Mouse (Mus musculus) left cerebral cortex, postnatal 4 days (tissue): Measurements from ENCODE around the gene Rtn3. TPM values are rescaled to one million over a fixed set of nuclear protein-coding genes. Genes with fewer than 3 reads are reported as not detected.

Experiments
- DNase-seq: peaks from one replicate; pipeline ENCODE4 v3.0.0-alpha.2; 2022
- intact Hi-C: fragments of 180-260 bp; cut with DNase I; formaldehyde crosslinking; loops from one replicate; pipeline ENCODE4 v1.15.1; 2025
- total RNA-seq, 2 experiments: library from RNA; stranded (reverse); gene quantifications; 2 replicates each; pipeline ENCODE4 v1.2.3; 2021

Rtn3 gene
- total RNA-seq, 2 experiments from 2014 or later = 589 to 625 TPM

DNA sequence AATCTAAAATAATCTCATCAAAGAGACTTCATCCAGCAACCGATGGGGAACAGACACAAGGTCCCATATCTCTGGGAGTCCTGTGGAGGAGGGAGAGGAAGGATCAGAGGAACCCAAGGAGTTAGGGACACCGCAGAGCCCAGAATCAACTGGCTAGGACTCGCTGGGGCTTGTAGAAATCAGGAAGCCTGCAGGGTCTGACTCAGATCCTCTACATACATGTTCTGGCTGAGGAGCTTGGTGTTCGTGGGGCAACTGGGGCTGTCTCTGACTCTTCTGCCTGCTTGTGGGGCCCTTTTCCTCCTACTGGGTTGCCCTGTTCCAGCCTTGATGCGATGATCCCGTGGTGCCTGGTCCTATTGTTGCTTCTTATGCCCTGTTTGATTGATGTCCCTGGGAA, 8.9 kb upstream of the Rtn3 start:
- intact Hi-C loops = no loop called here
- DNase-seq = no peak

DNA sequence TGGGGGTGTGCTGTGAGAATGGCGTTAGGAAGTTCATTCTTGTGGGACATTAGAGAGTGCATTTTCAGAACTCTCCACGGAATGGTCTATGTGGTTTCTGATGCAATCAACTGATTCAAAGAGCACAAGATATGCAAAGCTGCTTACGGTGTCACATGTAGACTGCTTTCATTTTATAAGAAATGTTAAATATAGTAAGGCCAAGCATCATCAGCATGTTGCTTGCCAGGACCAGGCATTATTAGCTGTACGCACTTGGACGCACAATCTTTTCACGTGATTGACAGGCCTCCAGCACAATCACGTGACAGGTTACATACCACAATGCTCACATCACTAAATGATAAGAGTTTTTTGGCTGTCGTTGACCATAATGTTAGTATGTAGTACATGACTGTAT, 4.6 kb upstream of the Rtn3 start:
- intact Hi-C loops = no loop called here
- no peak for DNase-seq

DNA sequence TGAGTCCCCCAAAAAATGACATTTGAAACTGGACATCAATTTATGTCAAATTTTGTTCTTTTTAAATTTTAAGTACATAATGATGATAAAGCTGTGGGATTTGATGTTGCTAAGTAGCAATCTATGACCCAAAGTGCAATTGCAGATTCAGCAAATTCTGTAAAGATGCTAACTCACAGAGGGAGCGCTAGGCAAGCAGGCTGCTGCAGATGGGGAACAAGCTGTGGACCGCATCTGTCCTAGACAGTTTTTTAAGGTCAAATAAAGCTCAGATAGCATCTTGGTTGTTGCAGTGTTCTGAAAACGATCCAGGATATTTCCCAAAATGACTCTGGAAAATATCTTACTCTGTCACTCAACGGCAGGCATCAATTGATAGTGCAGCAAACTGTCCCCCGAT, 995 bp upstream of the Rtn3 start:
- DNase-seq = no peak
- intact Hi-C loops = no loop called here

DNA sequence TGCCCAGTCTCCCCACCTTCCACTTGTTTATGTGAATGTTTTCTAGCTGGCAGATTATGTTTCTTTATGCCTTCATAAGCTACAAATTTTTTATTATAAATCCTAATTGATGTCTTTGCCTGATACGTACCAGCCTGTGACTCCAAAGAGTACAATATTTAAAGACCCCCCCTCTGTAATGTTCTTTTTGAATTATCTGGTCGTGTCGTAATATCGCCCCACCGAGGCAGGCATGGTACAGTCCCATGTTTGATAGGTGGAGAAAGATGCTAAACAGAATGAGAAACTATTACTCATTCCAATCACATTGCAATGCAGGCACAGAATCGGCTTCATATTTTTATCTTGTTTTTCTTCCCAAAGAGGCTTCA, 416 bp upstream of the Rtn3 start:
- peak; percentile 73 for DNase-seq
- intact Hi-C loops = no loop called here

DNA sequence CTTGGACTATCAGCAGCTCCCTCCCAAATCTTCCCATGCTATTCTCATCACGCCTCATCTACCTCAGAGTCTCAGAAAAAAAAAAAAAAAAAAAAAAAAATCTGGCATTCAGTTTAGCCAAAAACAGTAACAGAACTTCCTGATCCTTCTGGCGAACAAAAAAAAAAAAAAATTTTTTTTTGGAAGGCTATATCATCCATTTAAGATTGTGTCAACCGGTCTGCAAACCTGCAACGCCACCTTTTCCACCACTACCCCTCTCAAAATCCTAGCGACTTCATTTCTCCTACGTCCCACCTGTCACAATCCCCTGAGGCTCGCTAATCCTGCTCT, 849 bp downstream of the Rtn3 start:
- no peak for DNase-seq
- intact Hi-C loops = no loop called here

DNA sequence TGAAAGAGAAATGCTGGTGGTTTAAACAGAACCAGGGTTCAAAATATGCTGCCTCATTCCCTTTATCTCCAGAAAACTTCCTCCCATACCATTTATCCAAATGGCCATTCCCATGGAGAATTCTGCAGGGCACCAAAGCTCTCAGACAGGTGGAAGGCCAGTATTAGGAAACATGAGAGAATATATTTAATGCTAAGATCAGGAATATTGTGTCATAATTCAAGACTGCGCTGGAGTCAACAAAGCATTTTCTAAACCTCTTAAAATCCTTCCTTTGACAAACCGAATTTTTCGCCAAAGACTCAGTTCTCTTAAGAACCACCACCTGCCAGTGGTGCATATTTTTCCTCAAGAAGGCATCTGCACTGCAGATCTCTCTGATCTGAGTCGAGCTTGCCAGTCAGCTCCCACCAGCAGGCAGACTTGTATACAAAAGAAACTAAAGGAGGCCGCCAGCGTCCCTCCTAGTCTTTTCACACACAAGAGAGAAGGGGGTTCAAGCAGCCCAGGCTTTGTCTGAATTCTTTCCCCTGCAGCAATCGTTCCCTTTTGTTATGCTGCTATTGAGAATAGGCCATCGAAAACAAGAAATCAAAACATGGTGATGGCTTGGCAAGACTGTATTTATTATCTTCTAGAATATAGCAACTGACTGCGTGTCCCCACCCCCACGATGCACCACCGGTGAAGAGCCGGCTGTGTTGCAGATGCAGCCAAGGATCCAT, 1.4 kb downstream of the Rtn3 start:
- intact Hi-C loops = no loop called here

DNA sequence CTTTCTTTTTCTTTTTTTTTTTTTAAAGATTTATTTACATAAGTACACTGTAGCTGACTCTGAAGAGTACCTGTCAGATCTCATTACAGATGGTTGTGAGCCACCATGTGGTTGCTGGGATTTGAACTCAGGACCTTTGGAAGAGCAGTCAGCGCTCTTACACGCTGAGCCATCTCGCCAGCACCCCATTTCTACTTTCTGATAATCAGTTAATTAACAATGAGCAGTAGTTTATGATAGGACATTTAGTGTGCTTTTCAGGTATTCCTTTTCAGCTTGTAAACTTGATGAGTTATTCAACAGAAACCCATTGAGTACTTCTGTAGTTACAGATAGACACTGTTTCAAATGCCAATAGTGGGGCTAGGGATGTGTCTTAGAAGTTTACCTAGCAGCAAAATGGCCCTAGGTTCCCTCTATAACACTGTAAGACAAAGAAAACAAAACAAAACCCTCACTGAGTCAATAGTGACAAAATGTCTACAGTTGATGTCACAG, 3.3 kb downstream of the Rtn3 start:
- intact Hi-C loops = no loop called here

More for the DNA sequence above, 1.4 kb downstream of the Rtn3 start:
- peak; percentile 71 for DNase-seq

DNA sequence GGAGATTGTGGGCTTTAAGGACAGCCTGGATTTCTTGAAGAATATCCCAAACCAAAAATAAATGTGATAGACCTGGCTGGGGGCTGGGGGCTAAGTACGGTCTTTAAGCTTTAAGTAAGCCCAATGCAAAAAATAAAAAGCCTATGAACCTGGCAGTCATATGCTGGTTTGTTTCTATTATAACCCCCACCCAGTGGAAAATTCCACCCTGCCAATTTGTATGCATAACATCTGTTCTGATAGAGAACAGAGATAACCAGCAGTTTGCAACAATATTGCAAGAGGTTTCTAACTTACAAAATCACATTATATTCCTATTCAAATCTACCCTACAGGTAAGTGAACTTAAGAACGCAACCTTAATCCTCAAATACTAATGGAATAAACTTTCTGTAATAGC, 12.4 kb downstream of the Rtn3 start:
- intact Hi-C loops = no loop called here
- no peak for DNase-seq

More for the DNA sequence above, 3.3 kb downstream of the Rtn3 start:
- DNase-seq = no peak

DNA sequence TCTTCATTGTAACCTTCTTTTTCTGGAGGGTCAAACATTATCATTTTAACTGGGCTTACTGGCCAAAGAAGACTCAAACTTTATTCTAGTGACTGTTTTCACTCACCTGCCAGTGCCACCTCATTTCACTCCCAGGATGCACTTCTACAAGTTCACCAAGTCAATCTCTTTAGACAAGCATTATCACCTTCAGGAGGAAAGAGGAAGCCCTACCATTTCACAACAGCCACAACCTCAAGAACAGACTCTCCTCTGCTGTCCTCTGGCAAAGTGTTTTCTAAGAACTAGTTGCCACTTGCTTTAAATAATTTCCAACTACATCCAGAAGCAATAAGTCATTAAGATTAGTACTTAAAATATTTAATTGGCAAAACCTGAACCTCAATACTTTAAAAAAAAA, 15.2 kb downstream of the Rtn3 start:
- DNase-seq = no peak
- intact Hi-C loops = no loop called here

DNA sequence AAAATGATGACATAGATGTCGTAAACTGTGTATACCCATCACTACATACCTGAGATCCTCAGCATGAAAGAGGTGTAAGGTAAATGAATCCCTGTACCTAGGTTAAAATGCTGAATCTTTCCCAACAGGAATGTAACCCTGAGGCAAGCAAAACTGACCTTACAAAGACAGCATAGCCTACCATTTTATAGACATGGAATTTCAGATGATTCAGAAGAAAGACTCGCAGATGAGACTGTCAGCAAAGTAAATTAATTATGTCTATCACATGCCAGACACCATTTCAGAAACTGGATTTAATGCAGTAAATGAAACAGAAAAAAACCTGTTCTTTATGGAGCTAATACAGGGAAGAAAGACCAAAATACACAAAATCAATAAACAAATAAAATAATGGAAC, 23.7 kb downstream of the Rtn3 start:
- intact Hi-C loops = no loop called here
- DNase-seq = no peak

DNA sequence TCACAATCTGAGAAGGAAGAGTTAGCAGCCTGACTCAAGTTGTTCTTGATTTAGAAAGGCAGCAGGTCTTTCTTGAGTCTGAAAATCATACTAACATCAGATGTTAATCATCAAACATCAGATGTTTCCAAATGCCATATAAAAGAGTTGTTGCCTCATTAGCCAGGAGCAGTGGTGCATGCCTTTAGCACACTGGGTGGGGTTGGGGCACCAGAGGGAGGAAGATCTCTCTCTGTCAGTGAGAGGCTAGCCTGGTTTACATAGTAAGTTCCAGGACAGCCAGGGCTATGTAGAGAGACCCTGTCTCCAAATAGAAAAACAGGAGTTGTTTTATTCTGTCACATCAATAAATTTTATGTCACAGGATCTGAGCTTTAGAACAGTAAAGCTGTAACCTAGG, 24.2 kb downstream of the Rtn3 start:
- DNase-seq = no peak
- intact Hi-C loops = no loop called here

DNA sequence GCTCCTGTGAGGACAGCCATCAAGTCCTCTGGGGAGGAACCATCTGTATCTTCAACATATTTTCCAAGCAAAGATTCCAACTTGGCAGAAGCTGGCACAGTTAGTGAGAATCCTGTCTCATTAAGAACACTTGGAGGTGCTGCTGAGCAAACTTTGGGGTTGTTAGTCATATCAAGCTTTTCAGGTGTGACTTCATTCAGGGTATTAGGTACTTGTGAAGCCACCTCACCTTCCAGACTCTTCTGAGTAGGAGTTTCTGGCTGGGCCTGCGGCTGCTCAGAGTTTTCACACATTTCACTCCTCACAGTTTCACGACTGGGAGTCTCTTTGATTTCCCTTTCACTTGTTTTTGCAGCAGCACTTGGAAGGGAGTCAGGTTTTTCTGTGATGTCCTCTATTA, 26.3 kb downstream of the Rtn3 start:
- DNase-seq = no peak
- intact Hi-C loops = no loop called here

DNA sequence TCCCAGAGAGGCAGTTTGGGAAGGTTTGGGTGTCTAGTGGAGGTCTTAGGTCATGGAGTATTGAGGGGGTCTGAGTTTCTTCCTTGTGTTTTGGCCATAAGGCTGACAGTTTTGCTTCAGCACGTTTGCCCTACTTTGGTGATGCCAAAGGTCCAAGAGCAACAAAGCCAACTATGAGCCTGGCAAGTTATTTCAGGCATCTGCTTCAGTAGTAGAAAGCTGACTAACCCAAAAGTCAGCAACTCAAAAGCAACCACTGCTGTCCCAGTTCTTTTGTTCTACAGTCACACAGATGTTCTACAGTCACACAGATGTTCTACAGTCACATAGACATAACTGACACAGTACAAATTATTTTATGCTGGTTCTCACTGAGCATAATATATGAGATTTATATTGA, 37.5 kb downstream of the Rtn3 start:
- DNase-seq = no peak
- intact Hi-C loops = no loop called here

DNA sequence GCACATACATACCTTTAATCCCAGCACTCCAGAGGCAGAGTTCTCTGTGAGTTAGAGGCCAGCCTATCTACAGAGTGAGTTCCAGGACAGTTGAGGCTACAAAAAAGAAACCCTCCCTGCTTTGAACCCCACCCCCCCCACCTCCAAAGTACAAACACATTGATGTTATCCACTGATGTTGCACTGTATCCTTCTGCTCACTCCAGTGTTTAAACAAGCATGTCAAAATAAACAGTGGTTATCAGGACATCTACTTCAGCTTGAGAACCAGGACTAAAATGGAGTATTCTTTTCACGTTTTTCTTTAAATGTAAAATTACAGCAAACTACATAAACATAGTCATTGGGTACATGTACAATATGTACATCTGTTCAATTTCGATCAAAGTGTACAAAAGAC, 38.0 kb downstream of the Rtn3 start:
- DNase-seq = no peak
- intact Hi-C loops = no loop called here

DNA sequence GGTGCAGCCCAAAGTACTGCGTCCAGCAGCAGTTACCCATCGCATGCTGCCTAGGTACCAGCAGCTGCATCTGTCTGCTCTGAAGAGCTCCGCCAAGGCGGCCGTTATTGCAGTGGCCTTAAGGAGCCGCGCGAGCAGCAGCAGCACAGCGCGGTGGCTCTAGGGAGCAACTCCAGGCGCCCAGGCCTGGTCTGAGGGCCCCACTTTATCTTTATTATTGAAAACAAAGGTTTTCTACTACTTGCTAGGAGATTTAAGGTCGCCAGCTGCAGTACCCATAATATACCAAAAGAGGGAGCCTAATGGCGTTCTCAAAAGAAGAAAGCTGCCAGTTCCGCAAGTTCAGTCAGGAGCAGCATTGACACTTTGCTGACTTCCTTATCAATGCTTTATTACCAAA, 41.6 kb downstream of the Rtn3 start:
- peak; percentile 44 for DNase-seq

DNA sequence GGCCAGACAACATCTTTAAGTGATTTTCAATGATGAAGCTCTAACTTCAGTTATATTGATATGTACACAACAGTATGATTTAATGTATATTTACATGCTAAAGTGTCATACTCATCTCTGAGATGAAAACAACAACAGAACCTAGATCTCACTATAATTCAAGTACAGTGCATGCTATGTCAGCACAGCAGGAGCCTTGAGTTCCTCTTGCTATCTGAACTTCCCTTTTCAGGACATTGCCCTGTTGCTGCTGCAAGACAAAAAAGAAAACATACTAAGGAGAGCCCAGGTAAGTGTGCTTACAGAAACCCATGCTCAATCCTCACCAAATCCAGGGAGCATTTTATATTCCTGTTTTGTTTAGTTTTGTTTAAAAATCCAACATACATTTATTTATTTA, 44.8 kb downstream of the Rtn3 start:
- intact Hi-C loops = no loop called here

More for the DNA sequence above, 41.6 kb downstream of the Rtn3 start:
- intact Hi-C loops = no loop called here

DNA sequence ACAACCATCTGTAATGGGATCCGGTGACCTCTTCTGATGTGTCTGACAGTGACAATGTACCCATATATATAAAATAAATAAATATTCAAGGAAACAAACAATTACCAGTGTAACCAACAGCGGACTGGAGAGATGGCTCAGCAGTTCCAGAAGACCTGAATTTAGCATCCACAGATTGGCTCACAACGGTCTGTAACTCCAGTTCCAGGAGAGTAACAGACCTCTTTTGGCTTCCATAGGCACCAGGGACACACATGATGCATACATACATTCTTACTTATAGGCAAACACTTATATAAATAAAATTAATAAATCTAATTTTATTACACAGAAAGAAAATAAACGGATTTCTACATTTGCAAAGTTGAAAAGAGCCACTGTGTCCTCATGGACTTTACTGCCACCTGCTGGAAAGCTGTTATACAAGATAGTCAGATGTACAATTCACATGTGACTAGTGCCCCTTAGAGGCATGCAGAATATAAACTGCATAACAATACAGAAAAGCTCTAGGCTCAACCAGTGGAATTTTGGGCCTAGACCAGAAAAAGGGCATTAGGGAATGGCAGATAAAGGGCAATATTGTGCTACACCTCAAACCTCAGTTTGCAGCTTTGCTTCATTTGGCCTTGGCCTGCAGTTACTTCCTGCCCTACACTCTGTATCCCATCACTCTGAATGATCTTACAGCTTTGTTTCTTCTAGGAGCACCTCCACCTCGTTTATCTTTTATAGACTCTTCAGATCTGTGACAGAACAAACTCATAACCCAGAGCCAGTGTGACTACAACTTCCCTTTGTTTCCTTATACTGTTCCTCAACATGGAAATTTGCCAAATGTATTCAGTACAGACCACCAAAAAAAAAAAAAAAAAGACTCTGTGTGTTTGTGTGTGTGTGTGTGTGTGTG, 46.8 kb downstream of the Rtn3 start:
- intact Hi-C loops = no loop called here
- DNase-seq = no peak

More for the DNA sequence above, 44.8 kb downstream of the Rtn3 start:
- DNase-seq = no peak

DNA sequence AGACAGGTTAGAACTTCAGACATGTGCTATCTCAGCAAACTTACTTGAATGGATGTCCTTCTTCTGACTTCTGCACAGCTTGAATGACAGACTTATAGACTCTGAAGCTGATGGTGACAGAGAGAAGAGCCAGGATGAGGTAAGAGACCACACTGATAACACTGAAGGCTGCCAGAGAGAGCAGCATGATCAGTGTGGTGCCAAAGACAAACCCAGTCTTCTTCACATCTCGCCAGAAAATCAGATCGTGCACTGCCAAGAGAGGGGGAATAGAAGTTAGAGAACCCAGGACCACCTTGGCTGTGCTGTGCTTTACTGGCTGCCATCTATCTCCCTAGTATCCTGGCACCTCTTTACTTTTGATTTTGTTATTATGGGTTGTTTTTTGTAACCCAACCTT, 48.2 kb downstream of the Rtn3 start:
- peak; percentile 52 for DNase-seq
- intact Hi-C loops = no loop called here

DNA sequence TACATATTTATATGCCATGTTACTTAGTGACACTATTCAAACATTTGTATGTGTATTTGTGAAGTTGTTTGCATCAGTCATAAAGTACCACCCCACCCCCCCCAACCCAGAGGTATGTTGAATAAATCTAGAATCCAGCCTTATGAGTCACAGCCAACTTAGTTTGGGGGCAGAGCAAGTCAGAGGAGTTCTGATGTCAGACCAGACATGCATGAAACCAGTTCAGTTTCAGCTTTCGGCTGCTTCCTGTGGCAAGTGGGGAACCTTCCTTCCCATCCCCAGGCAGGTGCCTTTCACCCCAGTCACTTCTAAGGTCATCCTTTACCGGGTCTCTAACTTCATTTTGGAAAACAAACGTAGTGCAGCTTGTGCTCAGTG, 57.7 kb downstream of the Rtn3 start:
- no peak for DNase-seq
- intact Hi-C loops = no loop called here

DNA sequence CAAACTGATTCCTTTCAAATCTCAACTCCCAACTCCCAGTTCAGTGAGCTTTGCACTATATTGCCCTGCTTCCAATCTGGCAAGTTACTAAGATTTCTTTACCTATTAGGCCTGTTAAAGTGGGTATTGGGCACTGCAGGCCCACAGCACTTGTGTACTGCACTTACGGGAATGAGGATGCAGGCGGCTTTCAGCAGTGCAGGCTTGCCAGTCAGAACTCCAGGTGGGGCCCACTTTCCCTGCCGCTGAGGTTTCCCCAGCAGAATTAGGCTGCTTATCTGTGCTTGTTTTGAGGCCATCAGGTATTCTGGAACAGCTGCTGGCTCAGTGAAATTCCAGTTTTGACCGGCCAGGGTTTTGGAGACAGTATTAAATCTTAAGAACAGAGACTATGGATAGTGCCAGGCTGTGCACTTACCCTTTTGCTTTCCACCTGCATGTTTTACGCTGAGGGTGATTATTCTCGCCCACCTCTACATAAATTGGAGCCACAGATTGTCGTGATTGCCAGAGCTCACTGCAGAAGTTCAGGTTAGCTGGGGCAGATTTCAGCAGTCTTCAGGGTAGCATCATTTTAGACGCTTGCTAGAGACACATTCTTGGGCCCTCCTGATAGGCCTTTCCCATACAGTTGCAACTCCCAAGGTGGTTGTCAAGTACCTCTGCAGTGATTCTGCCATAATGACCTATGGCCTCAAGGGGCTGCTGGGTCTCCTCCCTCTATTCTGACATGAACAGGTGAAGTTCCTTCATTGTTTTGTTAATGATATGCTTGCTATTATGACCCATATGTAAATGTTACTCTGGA, 58.3 kb downstream of the Rtn3 start:
- intact Hi-C loops = no loop called here
- DNase-seq = no peak

DNA sequence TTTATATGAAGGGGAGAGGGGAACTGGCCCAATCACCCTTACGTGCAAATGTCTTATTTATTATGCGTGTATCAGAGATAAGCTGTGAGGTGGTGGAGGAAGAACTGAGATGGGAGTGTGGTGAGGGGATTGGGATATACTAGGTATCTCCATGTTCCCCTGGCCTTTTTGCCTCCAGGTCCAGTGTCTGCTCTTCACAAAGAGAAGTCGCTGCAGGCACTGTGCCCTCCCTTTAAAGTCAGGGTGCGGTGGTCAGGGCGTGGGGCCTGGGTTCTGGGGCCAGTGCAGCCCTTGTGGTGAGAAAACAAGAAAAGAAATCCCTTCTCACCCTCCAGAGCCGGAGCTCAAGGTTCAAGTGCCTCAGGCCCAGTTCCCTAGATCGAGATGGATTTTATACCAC, 59.0 kb downstream of the Rtn3 start:
- no peak for DNase-seq
- intact Hi-C loops = no loop called here
